Mouse (Mus musculus): ENCODE measurements around the gene Lrrc8b. TPM values are rescaled to one million over a fixed set of nuclear protein-coding genes. Genes with fewer than 3 reads are reported as not detected.
A peak's percentile ranks its signal among the peaks of the same experiment; 100 is the strongest.

The Lrrc8b gene
- 1 to 10 TPM; 3.9 to 5.6 (median 4.2) TPM for total RNA-seq (2022)

DNA sequence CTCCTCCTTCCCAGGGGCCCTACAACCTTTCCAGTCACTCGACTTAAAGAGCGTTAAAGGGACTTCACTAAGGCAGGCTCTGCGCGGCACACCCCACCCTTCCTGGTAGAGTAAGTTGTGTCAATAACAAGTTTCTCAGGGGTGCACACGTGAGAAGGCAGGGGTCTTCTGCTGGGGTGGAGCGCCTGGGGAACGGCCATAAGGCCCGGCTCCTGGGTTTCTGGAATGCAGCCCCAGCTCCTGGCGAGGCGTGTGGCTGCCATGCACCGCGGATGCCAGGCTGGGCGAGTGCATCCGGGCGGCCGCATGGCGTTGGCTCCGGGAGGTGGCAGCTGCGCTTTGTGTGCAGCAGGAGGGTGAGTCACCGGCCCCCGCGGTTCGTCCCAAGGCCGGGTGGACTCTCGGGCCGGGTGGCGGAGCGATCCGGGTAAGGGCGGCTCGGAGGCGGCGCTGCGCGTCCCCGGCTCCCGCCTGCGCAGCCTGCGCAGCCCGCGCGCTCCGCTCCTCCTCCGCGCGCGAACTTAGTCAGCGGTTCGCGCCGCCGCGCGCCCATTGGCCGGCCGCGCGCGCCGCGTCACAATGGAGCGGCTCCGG, at the start of gene Lrrc8b:
Lrrc8b (plus strand) TSS at position 578 of the 594 bp plus-strand sequence.
- DNase-seq (ENCODE audit: low spot score) = peak; percentile 71

DNA sequence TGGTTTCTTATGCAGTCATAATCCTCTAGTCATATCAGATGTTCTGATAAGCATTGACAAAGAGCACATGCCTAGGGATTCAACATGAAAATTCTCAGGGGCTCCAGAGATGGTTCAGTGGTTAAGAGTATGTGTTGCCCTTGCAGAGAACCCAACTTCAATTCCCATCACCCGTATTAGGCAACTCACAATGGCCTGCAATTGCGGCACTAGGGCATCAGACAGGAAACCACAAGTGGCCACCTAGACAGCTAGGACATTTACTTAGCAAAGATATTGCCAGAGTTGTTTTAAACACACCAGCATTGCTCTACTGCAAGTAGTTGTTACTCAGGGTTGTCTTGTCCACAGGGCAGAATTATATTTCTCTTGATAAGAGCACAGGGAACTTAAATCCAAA, 34.1 kb upstream of the Lrrc8b start:
- DNase-seq (ENCODE audit: low spot score) = no peak

DNA sequence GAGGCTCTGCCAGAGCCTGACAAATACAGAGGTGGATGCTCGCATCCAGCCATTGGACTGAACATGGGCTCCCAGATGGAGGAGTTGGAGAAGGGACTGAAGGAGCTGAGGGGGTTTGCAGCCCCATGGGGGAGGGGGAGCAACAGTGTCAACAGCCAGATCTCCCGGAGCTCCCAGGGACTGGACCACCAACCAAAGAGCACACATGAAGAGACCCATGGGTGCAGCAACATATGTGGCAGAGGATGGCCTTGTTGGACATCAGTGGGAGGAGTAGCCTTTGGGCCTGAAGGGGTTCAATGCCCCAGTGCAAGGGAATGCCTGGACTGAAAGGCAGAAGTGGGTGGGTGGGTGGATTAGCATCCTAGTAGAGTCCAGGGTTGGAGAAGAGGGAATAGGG, 25.2 kb upstream of the Lrrc8b start:
- DNase-seq (ENCODE audit: low spot score) = no peak

DNA sequence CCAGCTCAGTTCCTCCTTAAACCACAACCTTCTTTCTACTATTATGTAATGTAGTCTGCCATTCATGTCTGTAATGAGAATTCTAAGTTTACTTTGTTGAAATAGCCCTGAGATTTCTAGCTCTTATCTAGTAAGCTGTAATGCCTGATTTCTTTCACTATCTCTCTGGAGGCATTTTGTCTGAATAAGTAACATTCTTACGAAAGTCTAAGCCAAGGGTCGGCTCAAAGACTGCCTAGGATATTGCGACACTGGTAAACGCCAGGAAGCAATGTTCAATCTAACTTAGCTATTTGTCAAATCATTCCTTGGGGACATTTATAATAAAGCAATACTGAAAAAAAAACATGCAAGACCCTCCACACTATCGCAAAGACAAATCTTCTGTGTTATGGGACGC, 21.8 kb upstream of the Lrrc8b start:
- no peak for DNase-seq (ENCODE audit: low spot score)

DNA sequence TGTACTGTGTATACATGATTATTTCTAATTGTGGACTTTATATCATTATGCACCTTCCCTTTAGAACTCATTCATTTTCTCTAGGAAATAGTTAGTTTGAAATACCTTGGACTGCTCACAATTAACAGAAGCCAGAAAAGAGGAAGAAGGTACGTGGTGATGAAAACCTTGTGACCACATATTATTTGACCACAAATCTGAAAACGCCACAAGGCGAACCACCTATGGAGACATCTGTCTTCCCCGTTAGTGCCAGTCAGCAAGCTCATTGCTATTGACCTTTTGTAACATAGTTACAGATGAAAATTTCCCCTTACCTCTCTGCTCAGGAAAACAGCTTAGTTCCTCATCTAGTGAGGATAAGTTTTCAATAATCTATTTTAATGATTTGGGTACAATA, 20.4 kb upstream of the Lrrc8b start:
- DNase-seq (ENCODE audit: low spot score) = no peak

DNA sequence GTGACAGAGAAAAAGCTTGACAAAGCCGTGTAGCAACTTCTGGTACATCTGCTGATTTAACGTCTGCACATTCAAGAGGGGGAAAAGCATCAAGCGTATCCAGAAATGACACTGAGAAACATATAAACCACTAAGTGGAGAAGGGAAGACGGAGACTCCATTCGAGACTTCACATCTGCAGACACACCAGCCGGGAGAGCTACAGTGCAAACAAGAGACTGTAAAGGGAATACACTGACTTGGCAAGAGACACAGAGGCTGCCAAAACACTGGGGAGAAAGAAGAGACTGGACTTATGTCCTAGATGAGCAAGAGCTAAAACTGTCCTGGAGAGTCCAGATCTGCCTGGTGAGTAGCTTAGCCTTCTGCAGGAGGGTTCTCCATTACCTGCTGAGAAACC, 16.6 kb upstream of the Lrrc8b start:
- DNase-seq (ENCODE audit: low spot score) = no peak

DNA sequence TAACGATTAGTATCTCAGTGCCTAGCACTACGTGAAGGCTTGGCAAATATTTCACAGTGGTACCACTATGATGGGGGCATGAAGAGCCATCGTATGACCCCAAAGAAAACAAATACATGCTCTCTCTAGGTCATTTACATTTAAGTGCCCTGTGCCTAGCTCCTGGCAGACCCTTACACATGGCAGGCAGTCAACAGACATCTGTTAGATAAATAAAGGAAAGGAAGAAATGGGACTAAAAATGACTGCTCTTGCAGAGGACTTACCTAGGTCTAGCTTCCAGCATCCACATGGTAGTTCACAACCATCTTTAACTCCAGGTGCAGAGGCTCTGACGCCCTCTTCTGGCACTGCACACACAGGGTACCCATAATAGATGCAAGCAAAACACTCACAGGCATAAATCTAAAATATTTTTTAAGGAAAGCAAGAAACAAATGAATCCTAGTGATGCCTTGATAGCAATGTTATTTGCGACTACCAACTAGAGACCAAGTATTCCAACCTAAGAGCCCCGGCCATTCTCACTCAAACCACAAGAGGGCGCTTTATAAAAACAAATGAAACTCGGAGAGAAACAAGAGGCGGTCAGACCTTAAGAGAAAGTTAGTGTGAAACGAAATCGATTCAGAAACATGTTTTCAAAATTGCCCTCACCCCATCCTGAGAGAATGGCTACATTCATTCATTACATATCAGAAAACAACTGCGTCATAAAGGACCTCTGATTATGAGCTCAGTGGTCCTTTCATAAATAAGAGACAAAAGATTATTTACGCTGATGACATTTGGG, 15.7 kb upstream of the Lrrc8b start:
- peak; percentile 82 for DNase-seq (ENCODE audit: low spot score)

DNA sequence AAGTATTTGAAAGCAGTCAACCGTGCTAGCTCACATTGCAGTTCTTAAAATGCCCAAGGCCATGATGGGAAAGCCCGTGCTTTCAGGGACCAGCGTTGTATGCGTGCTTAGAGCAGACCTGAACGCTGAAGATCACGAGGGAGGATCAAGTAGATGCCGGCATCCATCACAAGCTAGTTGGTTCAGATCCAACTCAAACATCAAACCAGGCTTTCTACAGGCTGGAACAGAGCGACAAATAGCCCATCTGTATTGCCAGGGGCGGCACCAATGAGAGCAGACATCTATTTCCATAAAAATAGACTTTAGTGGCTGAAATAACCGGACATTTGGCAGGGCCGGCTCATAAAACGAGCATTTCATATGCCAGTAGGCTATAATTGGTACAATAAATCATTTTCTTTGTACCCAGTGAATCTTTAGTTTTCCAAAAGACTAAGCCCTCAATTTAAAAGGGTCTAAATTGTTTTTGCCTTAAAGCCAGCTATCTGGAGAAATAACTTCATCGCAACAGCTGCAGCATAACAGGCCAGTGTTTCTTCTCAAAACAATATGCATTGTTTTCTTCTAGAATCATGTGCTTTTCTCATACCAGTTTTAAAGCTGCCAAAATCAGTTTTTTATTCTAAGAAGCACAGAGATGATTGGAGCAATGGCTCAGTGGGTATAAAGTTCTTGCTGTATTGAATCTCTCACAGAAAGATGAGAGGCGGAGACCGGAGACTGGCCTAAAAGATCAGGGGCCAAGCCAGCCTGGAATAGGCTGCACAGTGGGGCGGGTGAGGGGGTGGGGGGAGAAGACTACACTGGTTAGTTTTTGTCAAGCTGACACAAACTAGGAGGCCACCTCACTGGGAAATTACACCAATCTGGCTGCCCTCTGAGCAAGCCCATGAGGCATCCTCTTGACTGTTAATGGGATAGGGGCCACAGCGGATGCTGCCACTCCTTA, 14.9 kb upstream of the Lrrc8b start:
- no peak for DNase-seq (ENCODE audit: low spot score)

DNA sequence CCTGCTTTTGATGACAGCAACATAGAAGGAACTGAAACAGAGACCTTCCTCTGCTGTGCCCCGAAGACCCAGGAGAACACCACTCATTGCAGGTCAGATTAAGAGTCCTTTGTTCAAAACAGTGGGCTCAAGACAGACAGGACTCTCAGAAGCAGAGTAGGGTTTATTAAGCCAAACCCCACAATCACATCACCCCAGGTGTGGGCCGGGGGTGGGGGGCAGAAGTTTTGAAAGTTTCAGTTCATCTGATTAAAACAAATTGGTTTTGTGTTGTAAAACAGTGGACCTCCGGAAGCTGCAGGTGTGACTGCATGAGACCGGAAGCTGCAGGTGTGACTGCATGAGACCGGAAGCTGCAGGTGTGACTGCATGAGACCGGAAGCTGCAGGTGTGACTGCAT, 14.0 kb upstream of the Lrrc8b start:
- DNase-seq (ENCODE audit: low spot score) = no peak

DNA sequence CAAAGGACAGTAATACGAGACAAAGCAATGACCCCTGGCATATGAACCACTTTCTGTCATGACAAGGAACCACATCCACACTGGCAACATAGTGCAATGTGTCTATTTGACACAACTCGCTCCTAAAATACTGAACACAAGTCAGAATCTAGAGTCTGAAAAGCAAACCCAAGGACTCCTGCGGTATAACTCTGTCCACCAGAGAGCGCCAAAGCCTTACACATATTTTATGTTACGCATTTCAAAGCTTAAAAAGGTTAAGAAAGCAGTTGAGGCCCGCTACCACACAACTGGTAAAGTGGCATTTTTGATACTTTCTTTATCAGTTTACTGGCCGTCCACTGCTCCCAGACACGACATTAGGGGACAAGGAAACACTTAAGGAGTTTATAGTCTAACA, 10.6 kb upstream of the Lrrc8b start:
- peak; percentile 83 for DNase-seq (ENCODE audit: low spot score)

DNA sequence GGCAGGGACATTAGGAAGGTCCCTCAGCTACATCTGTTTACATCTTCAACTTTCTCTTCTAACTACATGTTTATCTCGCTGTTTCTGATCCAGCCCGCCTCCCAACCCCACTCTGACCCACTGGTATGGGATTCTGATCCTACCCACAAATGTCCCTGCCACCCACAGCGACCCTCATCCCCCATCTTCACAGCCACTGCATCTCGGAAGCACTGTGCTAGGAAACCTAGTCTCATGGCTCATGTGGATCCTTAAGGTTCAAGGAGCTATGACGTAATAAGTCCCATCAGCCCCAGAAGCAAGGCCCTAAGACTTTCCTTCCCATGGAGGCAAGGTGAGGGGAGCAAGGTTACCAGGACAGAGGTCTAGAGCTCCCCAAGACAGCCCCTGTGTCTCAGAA, 7.9 kb upstream of the Lrrc8b start:
- DNase-seq (ENCODE audit: low spot score) = no peak

DNA sequence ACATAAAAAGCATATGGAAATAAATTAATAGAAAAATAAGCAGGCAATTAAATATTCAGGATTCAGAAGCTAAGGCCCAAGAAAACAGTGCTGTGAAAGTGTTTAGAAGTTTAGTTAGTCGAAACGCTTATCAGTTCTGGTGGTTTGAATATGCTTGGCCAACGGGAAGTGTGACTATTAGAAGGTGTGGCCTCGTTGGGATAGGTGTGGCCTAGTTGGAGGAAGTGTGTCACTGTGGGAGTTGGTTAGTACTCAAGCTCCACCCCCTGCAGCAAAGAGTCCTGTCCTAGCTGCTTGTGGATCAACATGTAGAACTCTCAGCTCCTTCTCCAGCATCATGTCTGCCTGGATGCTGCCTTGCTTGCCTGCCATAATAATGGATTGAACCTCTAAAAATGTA, 6.5 kb upstream of the Lrrc8b start:
- no peak for DNase-seq (ENCODE audit: low spot score)

DNA sequence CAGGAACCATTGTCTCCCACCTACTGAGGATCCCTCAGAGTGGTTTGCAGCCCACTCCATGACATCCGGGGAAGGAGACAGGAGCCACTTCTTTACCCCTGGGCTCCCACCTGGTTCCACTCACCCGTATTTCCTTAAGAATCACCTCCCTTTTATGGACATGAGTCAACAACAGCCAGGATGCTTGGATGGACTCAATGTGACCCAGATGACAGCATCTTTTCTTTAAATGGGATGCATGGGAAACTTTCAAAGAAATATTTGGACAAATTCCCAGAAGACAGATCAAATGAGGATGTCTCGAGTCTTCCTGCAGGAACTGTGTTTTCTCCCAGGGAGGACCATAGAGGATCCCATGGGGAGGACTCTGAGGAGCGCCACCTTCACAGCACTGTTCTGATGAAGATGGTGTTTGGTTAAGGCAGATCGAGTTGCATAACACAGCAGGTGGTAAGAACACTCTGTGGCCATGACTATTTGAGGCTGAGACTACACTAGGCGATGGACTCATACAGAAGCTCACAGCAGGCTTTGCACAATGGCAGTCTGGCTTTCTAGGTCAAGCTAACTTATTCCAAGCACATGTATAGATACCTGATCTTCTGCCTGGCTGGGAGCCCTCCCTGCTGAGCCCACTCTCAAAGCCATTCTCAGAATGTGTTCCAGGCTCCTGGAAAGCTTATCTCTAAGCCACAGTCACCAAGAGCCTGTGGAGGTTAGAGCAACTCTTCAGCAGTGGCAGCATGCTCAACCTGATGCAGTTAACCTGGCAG, 4.9 kb upstream of the Lrrc8b start:
- no peak for DNase-seq (ENCODE audit: low spot score)

DNA sequence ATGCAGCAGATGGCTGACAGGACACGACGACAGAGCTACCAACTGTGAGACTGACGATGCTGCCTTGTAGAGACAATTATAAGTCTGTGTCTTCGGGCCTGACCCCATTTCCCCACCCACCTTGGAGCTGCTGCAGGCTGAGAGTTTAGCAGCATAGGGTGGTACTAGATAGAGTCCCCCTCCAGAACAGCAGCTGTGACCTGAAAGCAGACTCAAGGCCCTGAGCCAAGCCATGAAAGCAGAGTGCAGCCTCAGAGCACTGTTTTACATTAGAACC, 4.3 kb upstream of the Lrrc8b start:
- DNase-seq (ENCODE audit: low spot score) = no peak

DNA sequence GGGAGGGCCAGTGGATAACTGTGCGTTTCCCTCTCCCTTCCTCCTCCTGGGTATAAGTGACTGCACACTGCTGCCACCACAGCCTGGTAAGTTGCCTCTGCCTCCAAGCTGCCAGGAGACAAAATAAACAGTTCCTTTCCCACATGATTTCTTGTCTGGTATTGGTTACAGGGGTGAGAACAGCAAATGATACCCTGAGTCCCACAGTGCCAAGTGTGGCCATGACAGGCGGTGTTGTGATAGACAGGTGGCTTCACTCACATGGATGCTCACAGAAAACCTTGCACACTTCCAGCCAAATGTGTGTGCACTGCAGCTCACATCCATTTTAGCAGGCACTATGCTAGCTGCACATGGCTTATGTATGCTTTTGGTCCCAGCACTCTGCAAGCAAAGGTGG, 3.8 kb upstream of the Lrrc8b start:
- no peak for DNase-seq (ENCODE audit: low spot score)

DNA sequence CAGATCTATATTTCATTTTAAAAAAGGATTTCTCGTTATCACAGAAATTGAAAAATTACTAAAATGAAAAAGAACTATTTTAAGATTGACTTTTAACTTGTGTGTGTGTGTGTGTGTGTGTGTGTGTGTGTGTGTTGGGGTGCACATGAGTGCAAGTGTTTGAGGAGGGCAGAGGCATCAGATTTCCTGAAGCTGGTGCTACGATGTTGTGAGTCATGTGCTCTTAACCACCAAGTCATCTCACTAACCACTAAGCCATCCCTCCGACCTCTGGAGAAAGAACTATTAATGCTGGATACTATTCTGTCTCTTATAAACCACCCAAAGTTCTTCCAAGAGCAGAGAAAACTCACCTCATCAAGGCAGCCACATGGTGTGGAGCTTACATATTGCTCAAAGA, 2.9 kb upstream of the Lrrc8b start:
- no peak for DNase-seq (ENCODE audit: low spot score)

DNA sequence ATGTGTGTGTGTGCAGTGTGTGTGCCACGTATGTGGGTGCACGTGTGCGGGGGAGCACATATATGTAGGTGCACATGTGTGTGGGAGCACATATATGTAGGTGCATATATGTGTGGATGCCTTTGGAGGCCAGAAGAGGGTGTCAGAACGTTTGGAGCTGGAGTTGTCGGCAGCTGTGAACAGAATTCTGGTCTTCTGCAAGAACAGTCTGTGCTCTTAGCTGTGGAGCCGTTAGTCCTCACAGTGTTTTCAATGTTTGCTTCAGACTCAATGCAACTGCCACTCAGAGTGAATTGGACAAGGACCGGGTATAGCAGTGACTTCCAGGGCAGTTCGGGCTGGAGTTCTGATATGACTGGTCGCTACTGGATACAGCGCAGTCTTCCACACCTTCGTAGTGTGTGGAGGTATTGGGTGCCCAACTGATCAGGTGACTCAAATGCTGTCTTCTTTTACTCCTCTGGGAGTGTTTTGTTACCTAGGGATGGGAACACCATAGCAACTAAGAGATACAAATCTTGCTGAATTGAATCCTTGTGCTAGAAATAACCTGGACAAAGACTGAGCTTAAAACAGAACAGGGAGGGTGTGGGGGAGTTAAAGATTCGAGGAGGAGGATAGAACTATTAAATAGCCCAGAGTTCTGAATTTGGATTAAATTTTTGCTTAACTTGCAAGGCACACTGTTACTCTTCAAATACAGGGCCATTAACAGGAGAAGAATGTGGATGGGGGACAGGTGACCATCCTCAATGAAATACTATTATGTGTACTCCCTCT, 1.0 kb upstream of the Lrrc8b start:
- no peak for DNase-seq (ENCODE audit: low spot score)

DNA sequence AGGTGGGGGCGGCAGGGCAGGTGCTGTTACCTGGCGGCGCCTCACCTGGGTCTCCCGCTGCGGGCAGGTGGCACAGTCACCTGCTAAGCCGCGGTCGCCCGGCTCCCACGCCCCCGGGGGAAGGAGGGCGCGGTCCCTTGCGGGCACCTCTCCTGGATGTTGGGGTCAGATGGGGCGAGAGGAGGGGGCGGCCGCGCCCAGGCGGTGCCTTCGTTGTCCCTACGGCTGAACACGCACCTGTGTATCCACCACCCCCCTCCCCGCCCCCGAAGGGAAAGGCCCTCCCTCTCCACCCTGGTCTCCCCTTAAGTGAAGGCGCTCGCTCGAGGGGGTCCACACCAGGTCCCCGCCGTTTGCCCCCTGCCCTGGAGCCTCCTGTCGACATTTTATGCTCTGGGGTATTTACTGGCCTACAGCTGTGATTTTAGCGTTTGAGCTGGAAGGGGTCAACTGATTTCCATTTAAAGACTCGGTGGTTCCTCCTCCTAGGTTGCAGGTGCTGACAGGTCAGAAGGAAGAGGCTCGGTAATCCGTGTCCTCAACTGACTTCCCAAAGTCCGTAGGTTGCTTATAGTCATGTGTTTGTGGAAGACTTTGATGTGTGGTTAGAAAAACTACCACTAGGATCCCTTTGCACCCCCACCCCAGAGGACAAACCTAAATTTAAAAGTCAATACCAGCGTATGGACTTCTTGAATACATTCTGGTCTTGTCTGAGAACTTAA, 538 bp downstream of the Lrrc8b start:
- DNase-seq (ENCODE audit: low spot score) = no peak

DNA sequence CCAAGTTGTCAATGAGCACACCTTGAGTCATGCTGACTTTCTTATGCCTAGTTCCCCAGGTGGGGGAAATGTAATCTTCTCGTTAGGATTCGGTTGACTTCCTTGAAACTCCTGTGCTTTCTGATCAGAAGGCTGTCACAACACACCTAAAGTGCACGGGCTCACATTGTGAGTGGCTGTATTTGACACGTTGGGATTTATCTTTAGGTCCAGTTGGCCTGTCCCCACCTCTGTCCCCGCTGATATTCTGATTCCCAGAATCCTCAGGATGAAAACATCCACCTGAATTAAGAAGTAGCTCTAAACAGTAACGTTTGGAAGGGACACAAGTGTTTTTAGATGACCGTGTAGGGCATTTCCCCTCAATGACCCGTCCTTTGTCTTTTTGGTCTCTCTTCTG, 1.6 kb downstream of the Lrrc8b start:
- DNase-seq (ENCODE audit: low spot score) = no peak

DNA sequence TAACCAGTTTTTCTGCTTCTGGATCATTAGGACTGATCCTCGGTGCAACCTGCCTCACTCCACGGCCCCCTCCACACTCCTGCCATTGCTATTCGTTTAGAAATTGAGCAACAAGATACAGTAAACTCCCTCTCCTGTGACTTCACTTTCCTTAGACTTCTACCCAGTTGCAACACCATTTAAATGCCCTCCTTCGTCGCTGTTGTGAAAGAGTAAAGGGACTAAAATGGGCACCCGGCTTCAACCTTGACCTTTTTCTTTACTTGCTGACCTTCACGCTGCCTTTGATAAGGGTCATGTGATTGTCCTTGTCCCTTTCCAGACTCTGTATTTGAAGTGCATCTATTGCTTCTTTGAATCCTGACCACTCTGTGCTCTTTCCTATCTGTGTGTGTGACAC, 2.8 kb downstream of the Lrrc8b start:
- DNase-seq (ENCODE audit: low spot score) = no peak

DNA sequence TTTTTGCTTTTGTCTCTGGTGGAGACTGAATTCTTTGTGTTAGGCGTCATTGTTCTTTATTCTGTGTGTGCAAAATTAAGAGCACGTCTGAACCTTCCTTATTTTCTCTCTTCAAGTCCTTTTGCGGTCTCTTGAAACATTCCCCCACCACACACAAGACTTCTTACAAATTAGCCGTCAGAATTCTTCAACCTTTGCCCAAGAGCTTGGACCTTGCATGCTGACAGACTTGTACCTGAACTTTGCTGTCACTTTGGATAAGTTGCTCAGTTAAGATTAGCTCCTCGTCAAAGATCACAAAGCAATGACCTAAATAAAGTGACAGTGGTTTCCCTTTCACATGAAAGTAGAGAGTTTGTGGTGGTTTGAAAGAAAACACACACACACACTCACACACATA, 3.3 kb downstream of the Lrrc8b start:
- DNase-seq (ENCODE audit: low spot score) = no peak

All from heart, adult 8-10 months (tissue).